Mouse (Mus musculus): ENCODE measurements around the gene Ttc36.
A peak's percentile ranks its signal among the peaks of the same experiment; 100 is the strongest.

The Ttc36 gene

GRCm38 (mm10) chr9:44772750-44773651 lies 29.9 kb downstream of the Ttc36 start:
- peak; percentile 96 for DNase-seq (ENCODE audit: low read depth, low spot score)

GRCm38 (mm10) chr9:44772392-44772749 lies 30.5 kb downstream of the Ttc36 start:
- no peak for DNase-seq (ENCODE audit: low read depth, low spot score)

- peak; percentile 66 for DNase-seq (ENCODE audit: low read depth, low spot score)
These were observed 31.5 kb downstream of the Ttc36 start for GRCm38 (mm10) chr9:44771376-44771775.

- DNase-seq (ENCODE audit: low read depth, low spot score), result peak; percentile 24
These were observed 34.9 kb downstream of the Ttc36 start for GRCm38 (mm10) chr9:44768029-44768394.

GRCm38 (mm10) chr9:44767101-44768028 lies 35.5 kb downstream of the Ttc36 start, which contains the start of the genes Arcn1 and Ift46:
TSS of gene Arcn1 (minus strand) at chr9:44767845.
TSS of gene Ift46 (plus strand) at chr9:44767908.
- DNase-seq (ENCODE audit: low read depth, low spot score), result peak; percentile 89

- DNase-seq (ENCODE audit: low read depth, low spot score), result no peak
These were observed 42.0 kb downstream of the Ttc36 start for GRCm38 (mm10) chr9:44760873-44761272.
